Mouse (Mus musculus): Measurements from ENCODE around the gene Arhgef3. TPM values are rescaled to one million over a fixed set of nuclear protein-coding genes. Genes with fewer than 3 reads are reported as not detected.

Arhgef3 gene
- polyA plus RNA-seq, 1 experiment from 2014 or later = 2.2 TPM

- H3K27me3 ChIP-seq (ENCODE audit: control insufficient read depth, insufficient read depth, low read length) = no peaks in the 10 kb centered on the region
- H3K9ac ChIP-seq (ENCODE audit: low read length) = no peak overlapping the region
- H3K4me3 ChIP-seq (ENCODE audit: low read depth, low read length) = no peak overlapping the region
- H3K9me3 ChIP-seq (ENCODE audit: control insufficient read depth, low read length) = no peaks in the 10 kb centered on the region
- no peak overlapping the region for H3K4me2 ChIP-seq
- no peaks in the 10 kb centered on the region for H3K4me1 ChIP-seq (ENCODE audit: control insufficient read depth, insufficient read depth, low read length)
- DNase-seq (ENCODE audit: low spot score, missing footprints) (no peak), ATAC-seq (ENCODE audit: low FRiP score) (no peak)
- 95% methylated on average over 3 of the region's 3 CpGs for WGBS
- H3K36me3 ChIP-seq (ENCODE audit: control insufficient read depth, insufficient read depth, low read length) = no peaks in the 10 kb centered on the region
- H3K27ac ChIP-seq (ENCODE audit: low read depth, low read length) = no peak overlapping the region
Measured at GRCm38 (mm10) chr14:27130031-27130430, 15.3 kb downstream of the Arhgef3 start.

GRCm38 (mm10) chr14:27130676-27131075 is 16.0 kb downstream of the Arhgef3 start:
- no peak overlapping the region for H3K4me2 ChIP-seq
- no peak overlapping the region for H3K4me3 ChIP-seq (ENCODE audit: low read depth, low read length)
- H3K9me3 ChIP-seq (ENCODE audit: control insufficient read depth, low read length) = no peaks in the 10 kb centered on the region
- no peak overlapping the region for H3K27ac ChIP-seq (ENCODE audit: low read depth, low read length)
- DNase-seq (ENCODE audit: low spot score, missing footprints) (no peak), ATAC-seq (ENCODE audit: low FRiP score) (no peak)
- H3K9ac ChIP-seq (ENCODE audit: low read length) = no peak overlapping the region
- no peaks in the 10 kb centered on the region for H3K4me1 ChIP-seq (ENCODE audit: control insufficient read depth, insufficient read depth, low read length)
- no peaks in the 10 kb centered on the region for H3K27me3 ChIP-seq (ENCODE audit: control insufficient read depth, insufficient read depth, low read length)
- WGBS = 76% methylated on average over 1 of the region's 1 CpGs
- no peaks in the 10 kb centered on the region for H3K36me3 ChIP-seq (ENCODE audit: control insufficient read depth, insufficient read depth, low read length)

- Histone ChIP-seq H3K4me2 (no peak overlapping the region), H3K36me3 (ENCODE audit: control insufficient read depth, insufficient read depth, low read length) (no peaks in the 10 kb centered on the region), H3K4me1 (ENCODE audit: control insufficient read depth, insufficient read depth, low read length) (no peaks in the 10 kb centered on the region), H3K27me3 (ENCODE audit: control insufficient read depth, insufficient read depth, low read length) (no peaks in the 10 kb centered on the region), H3K9me3 (ENCODE audit: control insufficient read depth, low read length) (no peaks in the 10 kb centered on the region), H3K27ac (ENCODE audit: low read depth, low read length) (no peak overlapping the region), H3K4me3 (ENCODE audit: low read depth, low read length) (no peak overlapping the region), H3K9ac (ENCODE audit: low read length) (no peak overlapping the region)
- ATAC-seq (ENCODE audit: low FRiP score) (no peak), DNase-seq (ENCODE audit: low spot score, missing footprints) (no peak)
- 69% methylated on average over 1 of the region's 1 CpGs for WGBS
Measured at GRCm38 (mm10) chr14:27131521-27131920, 16.8 kb downstream of the Arhgef3 start.

GRCm38 (mm10) chr14:27138891-27139290 is 24.2 kb downstream of the Arhgef3 start:
- Histone ChIP-seq H3K4me3 (ENCODE audit: low read depth, low read length) (no peak overlapping the region), H3K9me3 (ENCODE audit: control insufficient read depth, low read length) (no peaks in the 10 kb centered on the region), H3K4me2 (no peak overlapping the region), H3K36me3 (ENCODE audit: control insufficient read depth, insufficient read depth, low read length) (no peaks in the 10 kb centered on the region), H3K27ac (ENCODE audit: low read depth, low read length) (no peak overlapping the region), H3K27me3 (ENCODE audit: control insufficient read depth, insufficient read depth, low read length) (no peaks in the 10 kb centered on the region), H3K9ac (ENCODE audit: low read length) (no peak overlapping the region), H3K4me1 (ENCODE audit: control insufficient read depth, insufficient read depth, low read length) (no peaks in the 10 kb centered on the region)
- no peak for ATAC-seq (ENCODE audit: low FRiP score)
- no peak for DNase-seq (ENCODE audit: low spot score, missing footprints)
- WGBS = 85% methylated on average over 9 of the region's 9 CpGs

GRCm38 (mm10) chr14:27139968-27140367 is 25.3 kb downstream of the Arhgef3 start:
- H3K9me3 ChIP-seq (ENCODE audit: control insufficient read depth, low read length) = no peaks in the 10 kb centered on the region
- ATAC-seq (ENCODE audit: low FRiP score) (no peak), DNase-seq (ENCODE audit: low spot score, missing footprints) (no peak)
- no peak overlapping the region for H3K9ac ChIP-seq (ENCODE audit: low read length)
- no peaks in the 10 kb centered on the region for H3K27me3 ChIP-seq (ENCODE audit: control insufficient read depth, insufficient read depth, low read length)
- H3K4me3 ChIP-seq (ENCODE audit: low read depth, low read length) = no peak overlapping the region
- no peak overlapping the region for H3K4me2 ChIP-seq
- WGBS = 86% methylated on average over 3 of the region's 3 CpGs
- no peaks in the 10 kb centered on the region for H3K4me1 ChIP-seq (ENCODE audit: control insufficient read depth, insufficient read depth, low read length)
- H3K36me3 ChIP-seq (ENCODE audit: control insufficient read depth, insufficient read depth, low read length) = no peaks in the 10 kb centered on the region
- no peak overlapping the region for H3K27ac ChIP-seq (ENCODE audit: low read depth, low read length)

GRCm38 (mm10) chr14:27141486-27141885 is 26.8 kb downstream of the Arhgef3 start:
- DNase-seq (ENCODE audit: low spot score, missing footprints) = no peak
- Histone ChIP-seq H3K4me1 (ENCODE audit: control insufficient read depth, insufficient read depth, low read length) (no peaks in the 10 kb centered on the region), H3K9me3 (ENCODE audit: control insufficient read depth, low read length) (no peaks in the 10 kb centered on the region), H3K4me3 (ENCODE audit: low read depth, low read length) (no peak overlapping the region), H3K27ac (ENCODE audit: low read depth, low read length) (no peak overlapping the region), H3K36me3 (ENCODE audit: control insufficient read depth, insufficient read depth, low read length) (no peaks in the 10 kb centered on the region), H3K9ac (ENCODE audit: low read length) (no peak overlapping the region), H3K4me2 (no peak overlapping the region), H3K27me3 (ENCODE audit: control insufficient read depth, insufficient read depth, low read length) (no peaks in the 10 kb centered on the region)
- WGBS = 22% methylated on average over 3 of the region's 3 CpGs
- no peak for ATAC-seq (ENCODE audit: low FRiP score)

- Histone ChIP-seq H3K4me2 (no peak overlapping the region), H3K27me3 (ENCODE audit: control insufficient read depth, insufficient read depth, low read length) (no peaks in the 10 kb centered on the region), H3K27ac (ENCODE audit: low read depth, low read length) (no peak overlapping the region), H3K4me3 (ENCODE audit: low read depth, low read length) (no peak overlapping the region), H3K9ac (ENCODE audit: low read length) (no peak overlapping the region), H3K9me3 (ENCODE audit: control insufficient read depth, low read length) (no peaks in the 10 kb centered on the region), H3K36me3 (ENCODE audit: control insufficient read depth, insufficient read depth, low read length) (no peaks in the 10 kb centered on the region), H3K4me1 (ENCODE audit: control insufficient read depth, insufficient read depth, low read length) (no peaks in the 10 kb centered on the region)
- WGBS = 94% methylated on average over 5 of the region's 5 CpGs
- no peak for DNase-seq (ENCODE audit: low spot score, missing footprints)
- no peak for ATAC-seq (ENCODE audit: low FRiP score)
Measured at GRCm38 (mm10) chr14:27142680-27143079, 28.0 kb downstream of the Arhgef3 start.

GRCm38 (mm10) chr14:27145171-27146045 is 30.7 kb downstream of the Arhgef3 start:
- Histone ChIP-seq H3K9me3 (ENCODE audit: control insufficient read depth, low read length) (no peaks in the 10 kb centered on the region), H3K4me3 (ENCODE audit: low read depth, low read length) (no peak overlapping the region), H3K27me3 (ENCODE audit: control insufficient read depth, insufficient read depth, low read length) (no peaks in the 10 kb centered on the region), H3K9ac (ENCODE audit: low read length) (no peak overlapping the region), H3K4me1 (ENCODE audit: control insufficient read depth, insufficient read depth, low read length) (no peaks in the 10 kb centered on the region), H3K4me2 (no peak overlapping the region), H3K27ac (ENCODE audit: low read depth, low read length) (no peak overlapping the region), H3K36me3 (ENCODE audit: control insufficient read depth, insufficient read depth, low read length) (no peaks in the 10 kb centered on the region)
- ATAC-seq (ENCODE audit: low FRiP score) (no peak), DNase-seq (ENCODE audit: low spot score, missing footprints) (no peak)
- WGBS = 66% methylated on average over 8 of the region's 8 CpGs

- no peak for DNase-seq (ENCODE audit: low spot score, missing footprints)
- Histone ChIP-seq H3K9me3 (ENCODE audit: control insufficient read depth, low read length) (no peaks in the 10 kb centered on the region), H3K9ac (ENCODE audit: low read length) (no peak overlapping the region), H3K27ac (ENCODE audit: low read depth, low read length) (no peak overlapping the region), H3K36me3 (ENCODE audit: control insufficient read depth, insufficient read depth, low read length) (no peaks in the 10 kb centered on the region), H3K4me2 (no peak overlapping the region), H3K4me1 (ENCODE audit: control insufficient read depth, insufficient read depth, low read length) (no peaks in the 10 kb centered on the region), H3K4me3 (ENCODE audit: low read depth, low read length) (no peak overlapping the region), H3K27me3 (ENCODE audit: control insufficient read depth, insufficient read depth, low read length) (no peaks in the 10 kb centered on the region)
- no peak for ATAC-seq (ENCODE audit: low FRiP score)
- 91% methylated on average over 7 of the region's 7 CpGs for WGBS
Measured at GRCm38 (mm10) chr14:27147726-27148125, 33.0 kb downstream of the Arhgef3 start.
